ENCODE assay signal across 9 mouse cellular contexts in the genomic region with DNA sequence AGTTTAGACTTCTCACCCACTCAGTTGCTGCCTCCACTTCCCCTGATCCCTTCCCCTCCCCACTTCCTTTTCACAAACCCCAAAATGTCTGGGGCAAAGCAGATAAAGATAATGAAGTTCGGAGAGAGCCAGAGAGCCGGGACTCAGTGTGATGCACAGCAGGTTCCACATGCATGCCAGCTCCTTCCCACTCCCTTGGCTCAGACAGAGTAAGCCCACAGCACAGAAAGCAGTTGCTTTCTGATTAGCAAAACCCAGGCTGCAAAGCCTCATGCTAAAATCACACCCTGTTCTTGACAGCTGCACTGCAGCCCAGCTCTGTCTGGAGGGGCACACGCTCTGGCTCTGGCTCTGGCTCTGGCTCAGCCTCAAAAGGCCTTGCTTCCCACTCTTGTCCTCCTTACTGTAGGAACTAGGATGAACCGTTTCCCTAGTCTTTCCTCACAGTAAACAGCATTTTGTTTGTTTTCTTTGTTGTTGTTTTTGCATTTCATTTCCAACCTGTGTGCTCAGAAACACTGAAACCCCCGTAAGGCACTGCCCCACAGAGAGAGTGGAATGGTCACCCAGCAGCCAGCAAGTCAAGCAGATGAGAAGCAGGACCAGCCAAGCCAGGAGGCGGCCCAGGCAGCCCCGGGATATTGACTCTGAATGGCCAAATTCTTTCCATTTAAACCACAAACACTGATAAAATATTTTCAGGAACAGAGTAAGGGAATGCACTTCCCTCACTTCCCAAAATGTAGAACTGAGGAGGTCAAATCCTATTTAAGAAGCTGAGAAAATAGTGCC.
A peak's percentile ranks its signal among the peaks of the same experiment; 100 is the strongest.
DNase-seq lines count a peak whose midpoint lies in the region; ATAC-seq and TF ChIP-seq lines count a peak whose summit lies in the region.
"Had no signal": no experiment of that assay in that cellular context is flagged by ENCODE, and none has a peak within 500 bp of the region (broad histone marks: within the 10 kb centered on the region; RNA-seq: fewer than 3 reads in every experiment).

No protein-coding gene starts in this region.

- peaks cover 3% of the 10 kb centered on the region; the same call in 1 of the 2 replicates for H3K36me3 ChIP-seq in forebrain, embryonic 13.5 days (ENCODE audit: poor library complexity, severe bottlenecking)
- H3K36me3 ChIP-seq in forebrain, embryonic 11.5 days (ENCODE audit: control insufficient read depth, insufficient read depth, low read length): no peaks in the 10 kb centered on the region
- no peaks in the 10 kb centered on the region for H3K36me3 ChIP-seq in embryonic facial prominence, embryonic 14.5 days (ENCODE audit: control insufficient read depth, insufficient read depth, low read length)
- no peaks in the 10 kb centered on the region for H3K36me3 ChIP-seq in midbrain, embryonic 15.5 days (replicated peaks)
- H3K36me3 ChIP-seq in thymus, adult 2 months (ENCODE audit: control insufficient read depth, insufficient read depth, low read length): no peaks in the 10 kb centered on the region

- ATAC-seq in forebrain, embryonic 13.5 days: peak; percentile 80
- ATAC-seq in forebrain, embryonic 11.5 days (replicated peaks; ENCODE audit: low FRiP score): no peak
- peak; percentile 60; the same call in 1 of the 2 replicates for ATAC-seq in embryonic facial prominence, embryonic 14.5 days (ENCODE audit: low read depth)
- peak; percentile 66 to 83 for ATAC-seq in hematopoietic stem cell, adult 5-6 weeks (replicated peaks in 1 of 2; ENCODE audit: insufficient read depth in 1 of 2, low FRiP score in 2 of 2, low TSS enrichment in 1 of 2, low read depth in 1 of 2, poor library complexity in 2 of 2, severe bottlenecking in 2 of 2)
- ATAC-seq in midbrain, embryonic 15.5 days (replicated peaks): peak; percentile 40; the same call in 1 of the 2 replicates
- no peak for ATAC-seq in activated CD4-positive, CD25-positive, alpha-beta regulatory T cell, adult 4 months

- TF ChIP-seq POLR2A in thymus, adult 2 months (IDR thresholded peaks at IDR 0.05; ENCODE audit: control insufficient read depth, extremely low read depth, insufficient read depth, low read length, poor library complexity): no peak

- H3K27ac ChIP-seq in forebrain, embryonic 13.5 days: peak overlapping the region; percentile 64
- no peak overlapping the region for H3K27ac ChIP-seq in forebrain, embryonic 11.5 days (ENCODE audit: low read depth, low read length)
- no peak overlapping the region for H3K27ac ChIP-seq in embryonic facial prominence, embryonic 14.5 days (replicated peaks; ENCODE audit: low read depth, low read length)
- H3K27ac ChIP-seq in midbrain, embryonic 15.5 days: peak overlapping the region; percentile 9; the same call in 1 of the 2 replicates
- no peak overlapping the region for H3K27ac ChIP-seq in thymus, adult 2 months (ENCODE audit: control insufficient read depth, insufficient read depth, low read length)
- H3K27ac ChIP-seq: macrophage had no signal

- no peaks in the 10 kb centered on the region for H3K27me3 ChIP-seq in forebrain, embryonic 13.5 days
- no peaks in the 10 kb centered on the region for H3K27me3 ChIP-seq in forebrain, embryonic 11.5 days (ENCODE audit: control insufficient read depth, insufficient read depth, low read length)
- no peaks in the 10 kb centered on the region for H3K27me3 ChIP-seq in embryonic facial prominence, embryonic 14.5 days (replicated peaks; ENCODE audit: control insufficient read depth, insufficient read depth, low read length)
- no peaks in the 10 kb centered on the region for H3K27me3 ChIP-seq in midbrain, embryonic 15.5 days (replicated peaks)
- H3K27me3 ChIP-seq in thymus, adult 2 months (ENCODE audit: control insufficient read depth, insufficient read depth, low read length): no peaks in the 10 kb centered on the region

- WGBS in forebrain, embryonic 13.5 days: 60% methylated on average over 7 of the region's 7 CpGs
- WGBS in forebrain, embryonic 11.5 days: 79% methylated on average over 7 of the region's 7 CpGs
- 60% methylated on average over 7 of the region's 7 CpGs for WGBS in embryonic facial prominence, embryonic 14.5 days
- 59% methylated on average over 7 of the region's 7 CpGs for WGBS in midbrain, embryonic 15.5 days
- WGBS in thymus, adult 2 months: 50% methylated on average over 7 of the region's 7 CpGs

- no peak overlapping the region for H3K9ac ChIP-seq in forebrain, embryonic 13.5 days
- no peak overlapping the region for H3K9ac ChIP-seq in forebrain, embryonic 11.5 days (ENCODE audit: low read length)
- no peak overlapping the region for H3K9ac ChIP-seq in embryonic facial prominence, embryonic 14.5 days (ENCODE audit: low read depth, low read length)
- no peak overlapping the region for H3K9ac ChIP-seq in midbrain, embryonic 15.5 days

- peaks cover 41% of the 10 kb centered on the region for H3K4me1 ChIP-seq in forebrain, embryonic 13.5 days
- H3K4me1 ChIP-seq in forebrain, embryonic 11.5 days (replicated peaks; ENCODE audit: control insufficient read depth, insufficient read depth, low read length): no peaks in the 10 kb centered on the region
- 0 out of 2 replicates have a peak, but pooled peaks cover 3% of the 10 kb centered on the region for H3K4me1 ChIP-seq in embryonic facial prominence, embryonic 14.5 days (ENCODE audit: control insufficient read depth, insufficient read depth, low read length)
- peaks cover 40% of the 10 kb centered on the region for H3K4me1 ChIP-seq in midbrain, embryonic 15.5 days
- no peaks in the 10 kb centered on the region for H3K4me1 ChIP-seq in thymus, adult 2 months (replicated peaks; ENCODE audit: control insufficient read depth, insufficient read depth, low read length)

- H3K9me3 ChIP-seq in forebrain, embryonic 13.5 days (replicated peaks): no peaks in the 10 kb centered on the region
- no peaks in the 10 kb centered on the region for H3K9me3 ChIP-seq in forebrain, embryonic 11.5 days (ENCODE audit: control insufficient read depth, low read length)
- H3K9me3 ChIP-seq in embryonic facial prominence, embryonic 14.5 days (ENCODE audit: control insufficient read depth, low read length): no peaks in the 10 kb centered on the region
- H3K9me3 ChIP-seq in midbrain, embryonic 15.5 days: no peaks in the 10 kb centered on the region

- DNase-seq in forebrain, embryonic 11.5 days (ENCODE audit: low spot score): no peak
- DNase-seq in embryonic facial prominence, embryonic 14.5 days (ENCODE audit: low spot score): peak; percentile 68
- DNase-seq in kidney, postnatal 14 days: no peak
- DNase-seq in thymus, adult 2 months: no peak

- no peak overlapping the region for H3K4me2 ChIP-seq in forebrain, embryonic 13.5 days
- H3K4me2 ChIP-seq in forebrain, embryonic 11.5 days (ENCODE audit: low read depth, low read length, severe bottlenecking): no peak overlapping the region
- no peak overlapping the region for H3K4me2 ChIP-seq in embryonic facial prominence, embryonic 14.5 days (ENCODE audit: low read depth, low read length)
- H3K4me2 ChIP-seq in midbrain, embryonic 15.5 days: no peak overlapping the region

- no peak for TF ChIP-seq CTCF in thymus, adult 2 months (IDR thresholded peaks at IDR 0.05; ENCODE audit: borderline replicate concordance, control insufficient read depth, extremely low read depth, insufficient read depth, low read length, poor library complexity)

- no peak overlapping the region for H3K4me3 ChIP-seq in forebrain, embryonic 13.5 days
- H3K4me3 ChIP-seq in forebrain, embryonic 11.5 days (ENCODE audit: low read depth, low read length): no peak overlapping the region
- no peak overlapping the region for H3K4me3 ChIP-seq in embryonic facial prominence, embryonic 14.5 days (ENCODE audit: low read depth, low read length)
- no peak overlapping the region for H3K4me3 ChIP-seq in midbrain, embryonic 15.5 days
- H3K4me3 ChIP-seq in thymus, adult 2 months (ENCODE audit: control insufficient read depth, insufficient read depth, low read length): no peak overlapping the region

Comparison
In these comparisons a context has a peak if more than half of its experiments do, and no peak if none do; other contexts are left out.
1. ATAC-seq: peak in forebrain, embryonic 13.5 days (single experiment), embryonic facial prominence, embryonic 14.5 days (single experiment), hematopoietic stem cell, adult 5-6 weeks (2 of 2) and midbrain, embryonic 15.5 days (single experiment); none in forebrain, embryonic 11.5 days (single experiment) and activated CD4-positive, CD25-positive, alpha-beta regulatory T cell, adult 4 months (single experiment).
2. H3K27ac ChIP-seq: peak in forebrain, embryonic 13.5 days (single experiment) and midbrain, embryonic 15.5 days (single experiment); none in forebrain, embryonic 11.5 days (single experiment), embryonic facial prominence, embryonic 14.5 days (single experiment) and thymus, adult 2 months (single experiment).